Mouse (Mus musculus): ENCODE measurements around the gene Gabrb1. TPM values are rescaled to one million over a fixed set of nuclear protein-coding genes. Genes with fewer than 3 reads are reported as not detected.

Gene Gabrb1
- total RNA-seq, 2 experiments from 2014 or later, result under 0.01 TPM; not detected in 1

DNA sequence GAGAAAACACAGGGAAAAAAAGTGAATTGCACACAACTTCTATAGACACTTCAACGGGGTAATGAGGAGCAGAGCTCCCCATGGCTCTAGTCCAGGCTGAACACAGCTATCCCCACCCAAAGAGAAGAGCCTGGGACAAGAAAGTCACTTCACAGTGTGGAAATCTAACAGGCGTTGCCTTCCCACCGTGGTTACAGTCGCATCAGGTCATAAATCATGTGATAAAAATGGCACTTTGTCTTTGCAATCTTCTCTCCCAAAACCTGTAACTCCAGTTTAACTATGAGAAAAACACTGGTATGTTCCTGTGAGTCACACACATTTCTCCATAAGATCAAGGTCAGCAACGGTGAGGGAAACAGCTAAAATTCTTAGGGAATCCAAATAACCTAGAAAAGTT lies 498.7 kb downstream of the Gabrb1 start:
- no peak for ATAC-seq (ENCODE audit: poor library complexity, severe bottlenecking)

DNA sequence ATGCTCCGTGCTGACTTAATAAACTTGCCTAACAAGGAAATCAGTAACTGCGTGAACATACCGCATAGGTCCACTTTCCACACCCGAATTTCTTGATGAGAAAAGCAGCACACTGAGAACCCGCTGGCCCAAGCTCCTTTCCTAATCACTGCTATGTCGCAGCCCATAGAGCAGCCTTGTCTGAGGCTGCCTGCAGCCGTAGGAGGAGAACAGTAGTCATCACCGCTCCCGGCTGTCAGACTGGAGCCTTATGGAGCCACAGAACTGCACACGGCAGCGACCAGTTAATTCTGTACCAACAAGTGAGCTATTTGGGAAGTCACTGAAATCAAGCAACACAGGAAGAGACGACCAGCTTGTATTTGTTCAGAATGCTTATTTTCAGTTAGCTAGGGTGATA lies 500.8 kb downstream of the Gabrb1 start:
- no peak for ATAC-seq (ENCODE audit: poor library complexity, severe bottlenecking)

DNA sequence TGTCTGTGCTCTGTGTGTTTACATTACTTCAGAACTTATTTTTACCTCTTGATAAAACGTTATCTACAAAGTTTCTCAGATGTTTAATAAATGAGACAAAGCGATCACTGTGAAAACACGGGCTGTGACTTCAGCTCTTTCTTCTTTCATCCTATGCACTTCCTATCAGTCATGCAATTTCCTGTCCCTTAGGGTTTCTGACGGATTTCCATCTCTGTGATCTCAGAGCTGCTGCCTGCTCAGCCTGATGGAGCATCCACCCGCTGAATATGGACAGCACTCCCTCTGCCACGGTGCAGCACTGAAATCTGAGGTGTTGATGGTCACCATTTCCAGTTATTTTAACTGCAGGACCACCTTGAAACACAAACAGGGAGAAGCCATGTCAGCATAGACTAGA lies 501.6 kb downstream of the Gabrb1 start:
- ATAC-seq (ENCODE audit: poor library complexity, severe bottlenecking), result no peak

DNA sequence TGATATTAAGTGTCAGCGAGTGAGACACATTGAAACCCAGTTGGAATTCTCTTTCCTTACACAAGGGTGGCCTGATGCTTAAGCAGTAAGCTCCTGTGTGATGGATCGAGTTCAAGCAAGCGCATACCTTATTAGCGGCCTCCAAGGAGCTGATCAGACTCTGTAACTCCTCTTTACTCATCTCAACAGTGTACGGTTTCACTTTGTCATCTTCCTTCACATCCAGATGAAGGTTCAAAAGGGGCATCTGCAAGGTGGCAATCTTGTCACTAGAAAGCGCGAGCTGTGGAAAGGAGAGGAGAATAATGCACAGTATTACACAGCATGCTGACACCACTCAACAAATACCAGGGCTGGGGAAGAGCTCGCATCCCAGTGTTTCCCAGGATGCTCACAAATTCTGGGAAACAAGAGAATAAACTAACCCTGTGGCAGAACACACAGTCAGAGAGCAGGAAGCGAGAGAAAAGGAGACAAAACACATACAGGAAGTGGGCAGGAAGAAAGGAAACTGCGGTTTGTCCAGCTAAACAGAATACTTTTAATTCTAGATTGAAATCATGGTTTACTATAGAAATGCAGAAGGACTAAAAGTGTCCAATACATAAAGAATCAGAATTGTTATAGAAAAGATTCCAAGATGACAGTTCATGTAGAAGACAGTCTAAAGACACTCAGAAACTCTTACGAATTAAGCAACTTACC lies 503.0 kb downstream of the Gabrb1 start:
- peak; percentile 79 for ATAC-seq (ENCODE audit: poor library complexity, severe bottlenecking)

DNA sequence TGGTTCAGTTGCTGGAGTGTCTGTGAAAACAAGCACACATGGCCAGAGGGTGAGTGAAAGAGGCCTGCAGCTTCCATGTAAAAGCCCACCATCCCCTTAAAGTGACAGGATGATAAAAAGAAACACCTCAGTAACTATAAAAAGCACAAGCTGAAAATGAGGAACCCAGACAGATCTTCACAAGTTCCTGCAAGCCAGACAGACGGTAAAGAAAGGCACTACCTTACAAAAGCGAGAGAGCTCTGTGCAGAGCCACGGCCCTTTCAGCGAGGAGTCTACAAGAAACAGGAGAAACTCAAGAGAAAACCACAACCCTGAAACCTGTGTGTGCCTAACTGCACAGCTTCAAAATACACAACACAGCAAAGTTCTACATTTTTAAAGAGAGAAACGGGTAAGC lies 504.9 kb downstream of the Gabrb1 start:
- ATAC-seq (ENCODE audit: poor library complexity, severe bottlenecking), result peak; percentile 43

DNA sequence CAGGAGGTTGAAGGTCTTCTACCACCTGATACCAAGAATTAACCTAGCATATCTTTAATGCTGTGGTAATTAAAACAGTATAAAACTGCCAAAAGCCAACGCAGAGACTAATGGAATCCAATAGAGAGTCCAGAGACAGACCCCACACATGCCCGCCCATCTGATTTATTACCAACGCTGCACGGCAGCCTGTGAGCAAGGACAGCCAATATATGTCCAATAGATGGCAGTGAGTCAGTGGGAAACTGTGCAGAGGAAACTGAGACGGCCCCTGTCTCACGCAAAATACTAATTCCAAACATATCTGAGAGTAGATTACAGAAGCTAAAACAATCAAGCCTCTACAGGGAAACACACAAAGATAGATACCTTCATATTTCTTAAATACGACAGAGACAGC lies 506.5 kb downstream of the Gabrb1 start:
- no peak for ATAC-seq (ENCODE audit: poor library complexity, severe bottlenecking)

DNA sequence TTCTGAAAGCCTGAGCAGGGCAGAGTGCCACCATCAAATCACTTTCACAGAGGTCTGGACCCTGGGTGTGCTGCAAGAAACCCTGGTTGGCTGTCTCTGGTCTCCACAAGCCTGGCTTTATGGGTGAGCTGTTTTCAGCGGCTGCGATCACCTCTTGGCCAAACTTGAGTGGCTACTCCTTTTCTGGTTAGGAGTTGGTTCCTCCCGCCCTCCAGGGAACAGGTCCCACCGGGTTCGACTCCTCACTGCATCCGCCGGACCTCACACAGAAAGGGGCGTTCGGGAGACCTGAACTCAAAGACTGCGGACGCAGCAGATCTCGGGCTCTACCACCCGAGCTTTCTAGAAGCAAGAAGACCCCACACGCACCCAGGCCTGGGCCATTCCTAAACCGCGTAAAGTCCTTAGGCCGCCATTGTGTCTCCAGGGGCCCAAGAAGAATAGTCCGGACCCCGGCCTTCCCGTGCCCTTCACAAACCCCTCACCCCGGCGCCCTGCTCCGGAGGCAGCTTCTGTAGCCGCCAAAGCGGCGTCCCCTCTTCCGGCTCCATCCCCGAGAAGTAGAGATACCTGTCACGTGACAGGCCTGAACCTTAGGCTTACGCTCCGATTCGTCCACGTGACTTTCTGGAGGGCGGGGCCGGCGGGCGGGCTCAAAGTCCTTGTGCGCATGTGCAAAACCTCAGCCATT lies 509.8 kb downstream of the Gabrb1 start, which contains the start of gene Commd8:
Gene Commd8, minus strand, starts transcription at position 596 of the 691 bp plus-strand sequence.
- ATAC-seq (ENCODE audit: poor library complexity, severe bottlenecking), result peak; percentile 72

DNA sequence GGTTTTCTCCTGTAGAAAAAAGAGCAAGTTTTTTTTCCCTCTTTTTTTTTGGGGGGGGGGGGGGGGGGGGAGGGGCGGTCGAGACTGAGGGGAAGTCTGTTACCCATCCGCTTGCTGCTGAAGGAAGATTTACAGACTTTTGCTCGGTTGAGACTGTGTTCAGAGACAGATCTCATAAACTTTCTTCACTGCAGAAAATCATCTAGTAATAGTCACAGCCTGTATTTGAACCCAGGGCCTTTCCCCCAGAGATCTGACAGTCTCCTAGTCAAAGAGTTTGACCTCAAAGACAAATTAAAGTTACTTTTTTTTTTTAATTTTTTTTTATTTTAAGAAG lies 510.3 kb downstream of the Gabrb1 start:
- no peak for ATAC-seq (ENCODE audit: poor library complexity, severe bottlenecking)

DNA sequence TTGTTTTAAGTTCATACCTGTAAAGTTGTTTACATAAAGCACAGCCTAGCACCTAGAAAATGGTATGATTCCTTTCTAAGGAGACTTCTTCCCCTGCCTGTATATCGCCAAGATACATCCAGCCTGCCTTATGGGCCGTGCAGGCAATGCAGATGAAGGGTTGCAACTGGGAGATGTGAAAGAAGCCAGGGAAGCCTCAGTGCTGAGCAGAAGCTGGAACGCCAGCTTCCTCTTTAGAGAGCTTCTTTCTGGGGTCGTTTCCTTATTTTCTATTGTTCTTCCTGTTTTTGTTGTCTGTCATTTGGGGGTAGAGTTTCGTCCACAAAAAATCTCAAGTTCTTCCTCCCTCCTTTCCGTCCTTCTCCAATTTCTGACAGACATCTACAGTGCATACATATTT lies 512.2 kb downstream of the Gabrb1 start:
- ATAC-seq (ENCODE audit: poor library complexity, severe bottlenecking), result peak; percentile 75

DNA sequence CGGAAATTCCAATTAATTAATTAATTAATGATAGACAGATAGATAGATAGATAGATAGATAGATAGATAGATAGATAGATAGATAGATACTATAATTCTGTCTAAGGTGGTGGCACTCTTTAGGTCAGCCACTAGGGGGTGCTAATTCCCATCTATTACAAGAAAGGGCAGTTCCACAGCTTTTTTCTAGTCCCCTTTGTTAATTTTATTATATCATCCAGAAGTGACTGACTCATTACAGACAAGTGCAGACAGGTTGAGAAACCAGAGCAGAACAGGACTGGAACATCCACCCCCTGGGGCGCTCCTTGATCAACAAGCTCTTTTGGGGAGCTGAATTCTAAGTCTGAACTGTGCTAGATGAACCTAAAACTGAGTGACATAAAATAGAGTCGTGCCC lies 514.8 kb downstream of the Gabrb1 start:
- peak; percentile 53 for ATAC-seq (ENCODE audit: poor library complexity, severe bottlenecking)

DNA sequence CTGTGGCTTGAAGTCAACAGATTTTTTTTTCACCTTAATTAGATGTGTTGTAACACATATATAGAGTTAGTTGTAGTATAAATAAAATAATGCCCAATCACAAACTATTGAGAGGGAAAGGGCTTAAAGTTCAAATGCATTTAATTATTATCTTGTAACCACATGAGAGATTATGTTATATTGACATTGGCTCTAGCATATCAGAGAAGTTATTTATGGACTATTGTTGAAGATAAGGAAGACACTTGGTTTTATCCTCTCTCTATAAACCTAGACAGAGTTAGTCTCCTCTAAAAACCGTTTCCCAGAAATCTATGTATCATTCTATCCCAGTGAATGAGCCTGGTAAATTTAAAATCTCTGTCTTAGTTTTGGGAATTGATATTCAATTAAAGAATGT lies 515.6 kb downstream of the Gabrb1 start:
- ATAC-seq (ENCODE audit: poor library complexity, severe bottlenecking), result no peak

DNA sequence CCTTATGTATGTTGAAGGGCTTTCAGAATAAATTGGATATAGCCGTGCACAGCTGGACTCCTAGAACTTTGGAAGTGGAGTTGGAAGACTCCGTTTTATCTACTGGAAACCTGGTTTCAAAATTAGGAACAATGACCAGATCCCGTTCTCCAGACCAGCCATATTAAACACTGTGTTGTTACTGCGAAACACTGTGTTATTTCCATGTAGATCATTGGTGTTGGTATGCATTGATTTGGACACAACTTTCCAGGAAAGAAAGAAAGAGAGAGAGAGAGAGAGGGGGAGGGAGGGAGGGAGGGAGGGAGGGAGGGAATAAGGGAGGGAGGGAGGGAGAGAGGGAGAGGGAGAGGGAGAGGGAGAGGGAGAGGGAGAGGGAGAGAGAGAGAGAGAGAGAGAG lies 517.1 kb downstream of the Gabrb1 start:
- no peak for ATAC-seq (ENCODE audit: poor library complexity, severe bottlenecking)

DNA sequence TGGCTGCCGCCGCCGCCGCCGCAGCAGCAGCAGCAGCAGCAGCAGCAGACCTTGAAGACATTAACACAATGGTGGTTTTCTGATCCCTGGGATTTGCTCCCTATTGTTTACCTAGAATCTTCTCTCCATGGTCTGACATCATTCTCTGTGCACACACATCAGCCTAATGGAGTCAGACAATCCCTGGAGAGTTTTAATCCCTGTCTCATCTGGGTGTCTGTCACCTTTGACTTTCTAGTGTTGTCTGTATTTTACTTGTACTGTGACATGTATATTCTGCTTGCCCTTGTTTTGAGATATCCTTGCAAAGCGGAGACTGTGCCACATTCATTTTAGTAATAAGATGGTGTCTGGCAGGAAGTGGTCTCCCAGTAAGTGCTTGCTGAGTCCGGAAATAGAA lies 517.6 kb downstream of the Gabrb1 start:
- no peak for ATAC-seq (ENCODE audit: poor library complexity, severe bottlenecking)

DNA sequence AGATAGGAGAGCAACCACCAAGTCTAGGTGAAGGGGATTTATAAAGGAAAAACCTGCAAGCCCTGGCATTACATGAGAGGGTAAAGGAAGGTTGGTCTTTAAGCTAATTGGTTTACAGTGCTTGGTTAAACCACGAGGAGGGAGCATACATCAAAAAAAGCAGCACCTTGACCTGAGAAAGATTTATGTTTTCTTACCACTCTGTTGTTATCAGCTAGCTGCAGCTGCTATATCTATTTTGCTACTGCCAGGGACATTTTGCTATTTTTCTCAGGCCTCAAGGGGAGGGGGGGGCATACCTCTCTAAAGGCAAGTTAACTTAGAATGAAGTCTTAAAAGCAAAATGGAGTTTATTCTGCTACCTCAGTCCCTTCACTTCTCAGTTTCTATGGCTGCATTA lies 523.3 kb downstream of the Gabrb1 start:
- ATAC-seq (ENCODE audit: poor library complexity, severe bottlenecking), result no peak

DNA sequence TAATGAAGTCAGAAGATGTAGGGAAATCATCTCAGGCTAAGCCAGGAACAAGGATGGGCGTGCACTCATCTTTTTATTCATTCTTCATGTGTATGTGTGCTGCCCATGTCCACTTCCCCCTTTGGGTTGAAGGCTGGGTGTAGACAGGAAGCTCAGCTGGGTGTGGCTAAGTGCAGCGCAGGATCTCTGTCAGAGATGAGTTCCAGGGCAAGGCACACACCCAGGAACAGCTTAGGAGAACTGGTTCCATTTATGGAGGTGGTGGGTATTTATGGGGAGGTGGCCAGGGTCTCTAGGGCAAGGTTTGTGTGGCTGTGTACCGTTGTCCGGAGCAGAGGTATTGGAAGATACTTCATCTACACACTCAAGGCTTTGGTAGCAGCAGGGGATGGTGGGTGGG lies 524.9 kb downstream of the Gabrb1 start:
- peak; percentile 85 for ATAC-seq (ENCODE audit: poor library complexity, severe bottlenecking)

DNA sequence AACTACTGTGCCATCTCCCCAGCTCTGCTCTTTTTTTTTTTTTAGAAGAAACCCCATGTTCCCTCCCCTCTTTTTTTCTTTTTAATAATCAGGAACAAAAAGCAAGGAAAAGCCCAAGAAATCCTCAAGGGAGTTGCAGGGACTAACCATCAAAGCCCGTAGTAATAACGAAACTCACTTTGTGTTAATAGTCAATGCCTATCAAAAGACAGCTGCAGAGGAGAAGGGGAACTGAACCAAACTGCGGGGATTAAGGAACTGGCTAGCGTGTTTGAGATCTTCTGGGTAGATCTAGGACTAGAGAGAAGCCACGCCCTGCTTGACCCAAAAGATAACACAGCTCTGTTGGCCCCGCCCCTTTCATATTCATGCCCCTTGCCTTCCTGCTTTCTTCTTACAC lies 526.0 kb downstream of the Gabrb1 start:
- ATAC-seq (ENCODE audit: poor library complexity, severe bottlenecking), result peak; percentile 72

DNA sequence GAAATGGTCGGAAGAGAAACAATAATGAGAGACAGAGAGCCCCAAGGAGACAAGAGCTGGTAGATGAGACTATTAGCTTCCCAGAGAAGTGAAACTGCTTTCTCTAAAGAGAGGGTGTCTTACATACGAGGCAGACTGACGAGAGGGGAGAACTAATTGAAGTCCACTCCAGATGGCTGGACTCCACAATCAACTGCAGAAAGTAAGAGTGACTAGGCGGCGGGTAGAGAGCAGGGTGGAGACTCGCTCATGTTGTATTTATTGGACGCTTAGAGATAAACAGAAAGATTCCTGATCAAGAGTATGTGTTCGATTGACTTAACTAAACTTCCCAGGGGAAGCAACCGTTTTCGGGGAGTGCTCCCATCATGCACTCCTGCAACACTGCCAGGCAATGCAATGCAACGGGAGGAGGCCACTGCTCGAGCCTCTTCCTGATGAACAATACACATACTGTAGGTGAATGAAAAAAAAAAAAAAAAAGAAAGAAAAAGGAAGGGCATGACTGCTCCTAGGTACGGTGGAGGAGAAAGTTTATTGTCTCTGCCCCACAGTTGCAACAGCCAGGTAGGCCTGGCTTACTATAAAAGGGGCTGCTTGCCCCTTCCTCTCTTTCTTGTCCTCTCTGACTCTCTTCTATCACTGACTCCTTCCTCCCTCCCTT lies 526.7 kb downstream of the Gabrb1 start:
- ATAC-seq (ENCODE audit: poor library complexity, severe bottlenecking), result peak; percentile 41

DNA sequence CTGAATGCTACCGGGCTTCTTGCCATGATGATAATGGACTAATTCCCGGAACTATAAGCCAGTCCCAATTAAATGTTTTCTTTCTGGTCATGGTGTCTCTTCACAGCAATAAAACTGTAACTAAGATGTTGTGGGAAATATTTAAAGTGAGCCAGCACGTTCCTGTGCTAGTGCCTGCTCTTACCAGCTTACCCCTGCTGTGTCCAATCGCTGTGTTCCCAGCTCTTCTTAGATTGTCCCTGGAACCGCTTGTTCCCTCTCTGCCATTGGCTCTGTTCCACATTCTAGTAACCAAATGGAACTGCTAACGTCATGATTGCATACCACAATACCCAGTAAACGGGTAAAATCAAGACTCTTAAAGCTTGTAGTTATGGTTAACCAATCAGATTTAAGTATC lies 533.2 kb downstream of the Gabrb1 start:
- ATAC-seq (ENCODE audit: poor library complexity, severe bottlenecking), result no peak

DNA sequence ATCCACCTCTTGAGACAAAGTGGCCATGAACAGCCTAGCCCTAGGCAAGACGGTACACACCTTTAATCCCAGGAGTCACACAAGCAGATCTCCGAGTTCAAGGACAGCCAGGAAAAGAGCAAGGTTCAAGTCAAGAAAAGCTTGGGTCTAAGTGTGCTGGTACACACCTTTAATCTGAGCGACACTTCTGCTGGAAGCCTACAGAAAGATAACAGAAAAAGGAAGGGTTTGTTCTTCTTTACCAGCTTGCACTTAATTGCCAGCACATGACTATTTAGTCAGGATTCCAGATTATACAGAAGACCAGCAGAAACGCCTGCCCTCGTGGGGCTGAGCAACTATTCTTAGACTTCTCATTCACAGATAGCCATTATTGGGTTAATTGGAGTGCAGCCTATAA lies 534.0 kb downstream of the Gabrb1 start:
- ATAC-seq (ENCODE audit: poor library complexity, severe bottlenecking), result no peak

DNA sequence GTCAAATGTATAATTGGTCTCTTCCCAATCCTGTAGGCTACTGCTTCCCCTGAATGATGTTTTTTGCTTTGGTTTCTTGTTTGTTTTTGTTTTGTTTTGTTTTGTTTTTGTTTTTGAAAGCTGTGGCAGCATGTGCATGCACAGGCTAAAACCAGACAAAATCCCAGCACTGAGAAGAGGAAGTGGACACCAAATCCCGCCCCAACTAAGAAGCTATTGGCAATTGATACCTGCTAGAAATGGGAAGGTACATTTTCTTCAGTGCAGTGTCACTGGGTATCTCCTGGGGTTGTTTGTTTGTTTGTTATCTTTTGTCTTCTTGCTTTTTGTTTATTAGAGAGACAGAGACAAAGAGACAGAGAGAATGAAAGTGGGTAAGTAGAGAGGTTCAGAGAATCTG lies 537.5 kb downstream of the Gabrb1 start:
- peak; percentile 66 for ATAC-seq (ENCODE audit: poor library complexity, severe bottlenecking)
